Mouse (Mus musculus) stomach, embryonic 14.5 days (tissue): Measurements from ENCODE around the gene Hnrnpul2. TPM values are rescaled to one million over a fixed set of nuclear protein-coding genes. Genes with fewer than 3 reads are reported as not detected.

Experiments
- ATAC-seq: fragments of 200-750 bp; cut with Nextera tagmentation; 2 replicates; pipeline ENCODE4 v1.8.0; 2017; ENCODE audit warnings: low read depth, moderate TSS enrichment; ENCODE audit not compliant: insufficient number of reproducible peaks, insufficient read depth, low FRiP score
- H3K27ac ChIP-seq: fragments of 300-500 bp; sonication (generic); 2 replicates; pipeline ENCODE4 v1.5.1; 2014; ENCODE audit warnings: mild to moderate bottlenecking, low read length, moderate library complexity, mixed read lengths
- H3K27me3 ChIP-seq: fragments of 300-500 bp; sonication (generic); 2 replicates; pipeline ENCODE4 v1.6.1; 2014; ENCODE audit warnings: low read length, control low read depth, mixed read lengths; ENCODE audit not compliant: control insufficient read depth, insufficient read depth
- H3K36me3 ChIP-seq: fragments of 300-500 bp; sonication (generic); 2 replicates; pipeline ENCODE4 v1.6.1; 2014; ENCODE audit warnings: mild to moderate bottlenecking, control low read depth, low read length, moderate library complexity, mixed read lengths; ENCODE audit not compliant: control insufficient read depth, insufficient read depth
- H3K4me1 ChIP-seq: fragments of 300-500 bp; sonication (generic); 2 replicates; pipeline ENCODE4 v1.6.1; 2014; ENCODE audit warnings: low read length, control low read depth, mixed read lengths; ENCODE audit not compliant: control insufficient read depth, insufficient read depth
- H3K4me2 ChIP-seq: fragments of 300-500 bp; sonication (generic); replicated peaks from 2 replicates; pipeline ENCODE4 v1.6.1; 2014; ENCODE audit warnings: low read depth, low read length, control low read depth
- H3K4me3 ChIP-seq: fragments of 300-500 bp; sonication (generic); 2 replicates; pipeline ENCODE4 v1.5.1; 2014; ENCODE audit warnings: low read depth, low read length, control low read depth
- H3K9ac ChIP-seq: fragments of 300-500 bp; sonication (generic); replicated peaks from 2 replicates; pipeline ENCODE4 v1.6.1; 2014; ENCODE audit warnings: low read depth, mild to moderate bottlenecking, control low read depth, low read length, moderate library complexity, mixed read lengths
- H3K9me3 ChIP-seq: fragments of 300-500 bp; sonication (generic); 2 replicates; pipeline ENCODE4 v1.6.1; 2016; ENCODE audit warnings: low read depth, low read length, control low read depth; ENCODE audit not compliant: control insufficient read depth
- WGBS: fragments of 180-500 bp; shearing (Covaris S2); extraction: QIAGEN DNeasy Blood & Tissue Kit; methylation state at CpG from one replicate; pipeline ENCODE4 v1.1.7; 2014; 5-methylcytosine and 5-hydroxymethylcytosine counted together
- polyA plus RNA-seq: library from polyadenylated mRNA; unstranded; fragments of >200 nt; fragmentation: Nextera tagmentation; extraction: Ambion mirVana; gene quantifications from 2 replicates; pipeline ENCODE4 v1.2.1, GENCODE M21; 2014

Hnrnpul2 gene
- polyA plus RNA-seq, 1 experiment from 2014 or later = 10.0 TPM

GRCm38 (mm10) chr19:8871267-8872186 lies 51.7 kb downstream of the Hnrnpul2 start, which contains the start of gene Ubxn1:
Gene Ubxn1, plus strand, starts transcription at chr19:8871496.
- peak; percentile 96 for ATAC-seq
- Histone ChIP-seq H3K4me1 (peaks cover 7% of the 10 kb centered on the region), H3K27me3 (no peaks in the 10 kb centered on the region), H3K9ac (peak within 1 kb of the TSS; percentile 97), H3K4me3 (peak within 1 kb of the TSS; percentile 64), H3K36me3 (peaks cover 28% of the 10 kb centered on the region), H3K4me2 (peak within 1 kb of the TSS; percentile 77), H3K9me3 (no peaks in the 10 kb centered on the region), H3K27ac (peak within 1 kb of the TSS; percentile 77)
- WGBS = under 1% methylated on average over 55 of the region's 59 CpGs

GRCm38 (mm10) chr19:8872266-8872840 lies 52.5 kb downstream of the Hnrnpul2 start:
- Histone ChIP-seq H3K4me3 (peak overlapping the region; percentile 64), H3K27me3 (no peaks in the 10 kb centered on the region), H3K9ac (peak overlapping the region; percentile 97), H3K27ac (peak overlapping the region; percentile 77; the same call in 1 of the 2 replicates), H3K4me2 (peak overlapping the region; percentile 77), H3K9me3 (no peaks in the 10 kb centered on the region), H3K4me1 (peaks cover 7% of the 10 kb centered on the region), H3K36me3 (peaks cover 31% of the 10 kb centered on the region)
- WGBS = 58% methylated on average over 10 of the region's 10 CpGs
- no peak for ATAC-seq

DNA sequence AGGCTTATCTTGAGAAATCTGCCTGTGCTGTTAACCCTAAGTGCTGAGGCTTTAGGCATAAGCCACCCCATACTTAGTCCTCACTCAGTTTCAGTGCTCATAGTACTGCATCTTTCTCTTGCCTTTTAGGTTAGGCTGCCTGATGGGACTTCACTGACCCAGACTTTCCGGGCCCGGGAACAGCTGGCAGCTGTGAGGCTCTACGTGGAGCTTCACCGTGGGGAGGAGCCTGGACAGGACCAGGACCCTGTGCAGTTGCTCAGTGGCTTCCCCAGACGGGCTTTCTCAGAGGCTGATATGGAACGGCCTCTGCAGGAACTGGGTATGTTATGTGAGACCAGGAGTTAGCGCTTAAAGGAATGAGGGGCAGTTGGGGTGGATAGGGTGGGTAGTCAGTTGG lies 55.2 kb downstream of the Hnrnpul2 start:
- no peak overlapping the region for H3K9ac ChIP-seq
- H3K27ac ChIP-seq = no peak overlapping the region
- no peak overlapping the region for H3K4me2 ChIP-seq
- WGBS = 95% methylated on average over 7 of the region's 7 CpGs
- H3K9me3 ChIP-seq = no peaks in the 10 kb centered on the region
- no peak overlapping the region for H3K4me3 ChIP-seq
- H3K4me1 ChIP-seq = peaks cover 7% of the 10 kb centered on the region
- ATAC-seq = no peak
- H3K27me3 ChIP-seq = no peaks in the 10 kb centered on the region
- H3K36me3 ChIP-seq = peaks cover 36% of the 10 kb centered on the region

DNA sequence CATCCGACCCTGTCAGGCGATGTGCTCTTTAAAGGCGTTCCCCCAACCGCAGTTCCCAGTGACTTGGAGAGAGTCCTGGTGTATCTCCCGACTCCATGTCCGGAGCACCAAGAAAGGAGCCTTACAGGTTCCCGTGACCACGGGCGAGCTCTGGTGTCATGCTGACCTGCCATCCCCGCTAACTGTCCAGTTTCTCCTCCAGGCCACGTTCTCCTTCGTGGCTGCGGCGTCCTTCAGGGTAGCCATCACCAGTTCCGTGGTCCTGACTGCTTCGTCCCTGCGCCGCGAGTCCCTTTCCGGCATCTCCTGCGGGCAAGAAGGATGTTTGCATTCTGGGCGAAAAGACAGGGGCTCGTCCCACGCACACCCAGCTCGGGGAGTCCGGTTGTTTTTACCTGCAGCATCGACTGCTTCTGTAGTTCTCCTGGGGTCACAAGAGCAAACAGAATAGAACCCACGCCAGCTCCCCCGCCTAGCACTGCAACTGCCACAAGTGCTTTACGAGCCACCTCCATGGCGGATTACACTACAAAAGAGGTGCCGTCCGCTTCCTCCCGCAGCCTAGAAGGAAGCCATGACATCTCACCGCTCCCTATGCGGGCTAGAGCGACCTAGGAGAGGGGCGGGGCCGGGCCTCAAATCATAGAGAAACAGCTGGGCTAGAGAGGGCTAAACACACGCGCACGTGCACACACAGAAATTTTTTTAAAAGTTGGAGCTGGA lies 60.7 kb downstream of the Hnrnpul2 start, which contains the start of gene Uqcc3:
Uqcc3 (minus strand) TSS at position 613 of the 723 bp plus-strand sequence.
- Histone ChIP-seq H3K4me2 (peak within 1 kb of the TSS; percentile 84), H3K9ac (peak within 1 kb of the TSS; percentile 83), H3K27me3 (no peaks in the 10 kb centered on the region), H3K27ac (peak within 1 kb of the TSS; percentile 85), H3K4me1 (no peaks in the 10 kb centered on the region), H3K9me3 (no peaks in the 10 kb centered on the region), H3K4me3 (peak within 1 kb of the TSS; percentile 85), H3K36me3 (peaks cover 13% of the 10 kb centered on the region)
- under 1% methylated on average over 42 of the region's 42 CpGs for WGBS
- peak; percentile 96 for ATAC-seq

- 14% methylated on average over 3 of the region's 3 CpGs for WGBS
- H3K9me3 ChIP-seq = no peaks in the 10 kb centered on the region
- no peak for ATAC-seq
- H3K27ac ChIP-seq = no peak overlapping the region
- no peaks in the 10 kb centered on the region for H3K27me3 ChIP-seq
- peaks cover 9% of the 10 kb centered on the region for H3K36me3 ChIP-seq
- H3K9ac ChIP-seq = peak overlapping the region; percentile 83; the same call in 1 of the 2 replicates
- peak overlapping the region; percentile 85 for H3K4me3 ChIP-seq
- peak overlapping the region; percentile 84 for H3K4me2 ChIP-seq
- H3K4me1 ChIP-seq = no peaks in the 10 kb centered on the region
Measured at GRCm38 (mm10) chr19:8881034-8881392, 61.2 kb downstream of the Hnrnpul2 start.

DNA sequence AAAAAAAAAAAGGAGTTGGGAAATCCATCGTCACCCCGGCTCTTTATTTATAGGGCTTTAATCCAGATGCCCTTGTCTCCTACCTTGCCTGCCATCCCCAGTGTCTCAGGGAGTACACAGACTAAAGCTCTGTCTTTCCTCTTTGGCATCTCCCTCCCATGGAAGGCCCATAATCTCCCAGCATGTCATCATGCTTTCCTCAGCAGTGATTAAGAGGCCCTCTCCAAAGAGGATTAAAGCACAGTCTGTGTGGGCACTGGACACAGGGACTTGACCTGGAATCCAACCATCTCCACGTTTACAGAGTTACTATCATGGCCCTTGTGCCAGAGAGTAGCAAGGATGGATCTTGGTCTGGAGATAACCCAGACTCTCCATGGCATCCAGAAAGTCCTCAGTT lies 63.8 kb downstream of the Hnrnpul2 start, which contains the start of the genes Lbhd1 and Gm49403:
Lbhd1 (plus strand) TSS at position 117 of the 400 bp plus-strand sequence.
Gm49403 (plus strand) TSS at position 315 of the 400 bp plus-strand sequence.
- WGBS = 78% methylated on average over 3 of the region's 3 CpGs
- Histone ChIP-seq H3K9ac (no peak within 1 kb of the TSS), H3K36me3 (no peaks in the 10 kb centered on the region; the same call in 1 of the 2 replicates), H3K4me1 (0 out of 2 replicates have a peak, but pooled peaks cover 4% of the 10 kb centered on the region), H3K4me3 (no peak within 1 kb of the TSS), H3K27me3 (no peaks in the 10 kb centered on the region), H3K4me2 (no peak within 1 kb of the TSS), H3K27ac (no peak within 1 kb of the TSS), H3K9me3 (no peaks in the 10 kb centered on the region)
- ATAC-seq = no peak
